Mouse (Mus musculus): ENCODE data around the gene Cfi.

DNA sequence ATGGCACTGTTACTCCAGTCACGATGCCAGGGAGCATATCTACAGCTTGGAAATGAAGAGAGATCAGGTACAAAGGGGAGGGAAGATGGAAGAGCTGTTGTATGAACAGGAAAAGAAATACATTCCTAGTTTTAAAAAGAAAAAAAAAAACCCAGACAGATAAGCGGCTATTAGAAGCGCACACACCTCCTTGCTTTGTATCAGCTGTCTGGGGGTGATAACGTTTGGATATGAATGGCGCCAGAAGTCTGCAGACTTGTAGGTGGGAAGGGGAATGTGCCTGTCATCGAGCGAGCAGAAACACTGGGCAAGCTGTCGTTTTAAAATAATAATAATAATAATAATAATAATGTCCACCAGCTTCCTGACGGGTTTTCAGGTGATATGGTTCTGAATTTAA is 49.9 kb downstream of the Cfi start:
- TF ChIP-seq CTCF (IDR thresholded peaks at IDR 0.05; ENCODE audit: low read depth): no peak
- TF ChIP-seq EP300 (IDR thresholded peaks at IDR 0.05; ENCODE audit: low read depth): peak; percentile 66

All from liver, postnatal 0 days (tissue).